Mouse (Mus musculus): ENCODE results near the gene 1700003F12Rik. TPM values are rescaled to one million over a fixed set of nuclear protein-coding genes. Genes with fewer than 3 reads are reported as not detected.

The 1700003F12Rik gene
- not detected for polyA plus RNA-seq (2014; fragmentation: Illumina TruSeq; extraction: RNeasy Lipid Tissue Mini Kit (QIAGEN cat#74804); ENCODE audit: low read depth, low replicate concordance)

GRCm38 (mm10) chr2:154546711-154547110 lies at the start of gene 1700003F12Rik:
Gene 1700003F12Rik, plus strand, starts transcription at chr2:154547085.

GRCm38 (mm10) chr2:154551476-154551875 lies 4.6 kb downstream of the 1700003F12Rik start, which contains the start of gene Actl10:
Gene Actl10, plus strand, starts transcription at chr2:154551776.

DNA sequence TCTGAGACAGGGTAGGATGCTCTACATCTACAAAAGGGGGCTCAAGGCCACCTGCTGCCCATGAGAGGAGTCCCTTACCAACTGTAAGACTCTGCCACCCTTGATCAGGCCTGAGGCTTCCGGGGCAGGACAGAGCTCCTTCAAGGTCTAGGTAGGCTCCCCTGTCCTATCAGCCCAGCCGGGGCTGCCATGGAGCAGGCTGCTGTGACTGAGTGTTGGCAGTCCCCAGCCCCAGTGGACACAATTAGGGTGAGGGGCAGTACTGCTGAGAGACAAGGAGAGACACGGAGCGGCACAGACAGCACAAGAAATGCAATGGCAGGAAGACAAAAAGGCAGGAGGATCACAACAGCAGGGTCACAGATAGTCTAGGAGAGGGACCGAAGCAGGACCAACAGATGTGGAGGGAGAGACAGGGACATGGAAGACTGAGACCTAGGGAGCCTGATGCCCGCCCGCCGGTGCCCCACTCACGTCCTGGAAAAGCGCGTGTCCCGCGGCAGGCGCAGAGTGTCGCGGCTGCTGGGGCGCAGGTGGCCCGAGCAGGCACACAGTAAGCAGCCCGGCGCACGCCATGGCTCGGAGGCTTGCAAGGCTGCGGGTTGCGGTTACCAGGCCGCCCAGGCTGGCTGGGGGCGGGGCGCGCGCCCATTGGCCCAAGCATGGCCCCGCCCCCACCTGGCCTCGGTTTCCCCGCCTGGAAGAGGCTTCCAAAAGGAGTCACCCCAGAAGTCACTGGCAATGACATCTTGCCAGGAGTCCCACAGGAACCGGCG lies 11.6 kb downstream of the 1700003F12Rik start, which contains the start of gene Necab3:
Gene Necab3 (minus strand): TSS at position 627 of the 776 bp plus-strand sequence.

DNA sequence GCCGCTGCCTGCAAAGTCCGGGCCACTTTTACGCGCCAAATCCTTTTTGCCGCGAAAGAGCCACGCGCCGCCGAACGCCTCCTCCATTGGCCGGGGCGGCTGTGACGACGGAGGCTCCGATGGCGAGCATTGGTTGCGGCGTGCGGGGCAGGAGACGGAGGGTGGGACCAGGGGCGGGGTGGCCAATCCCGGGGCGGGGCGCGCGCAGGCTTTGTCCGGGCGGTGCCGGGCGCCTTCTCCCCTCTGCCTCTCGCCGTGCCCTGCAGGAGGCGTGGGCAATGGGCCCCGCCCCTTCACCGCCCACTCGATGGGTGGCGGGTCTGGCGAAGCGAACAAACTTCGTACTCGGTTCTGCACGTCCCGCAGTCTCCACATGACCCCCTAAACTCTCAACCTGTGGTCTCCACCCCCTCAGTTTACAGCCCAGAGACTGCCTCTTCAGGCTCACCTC lies 23.0 kb downstream of the 1700003F12Rik start, which contains the start of gene E2f1:
Gene E2f1 (minus strand): TSS at position 57 of the 451 bp plus-strand sequence.

Other genes with a start within 250 kb of the 1700003F12Rik start
- gene Bpifb9b, start 239.9 kb upstream of the 1700003F12Rik start, polyA plus RNA-seq (2014; fragmentation: Illumina TruSeq; extraction: RNeasy Lipid Tissue Mini Kit (QIAGEN cat#74804); ENCODE audit: low read depth, low replicate concordance) = not detected
- 9.2 TPM for gene Cdk5rap1, start 174.1 kb upstream of the 1700003F12Rik start, polyA plus RNA-seq (2014; fragmentation: Illumina TruSeq; extraction: RNeasy Lipid Tissue Mini Kit (QIAGEN cat#74804); ENCODE audit: low read depth, low replicate concordance)
- not detected for gene Snta1, start 139.0 kb upstream of the 1700003F12Rik start, polyA plus RNA-seq (2014; fragmentation: Illumina TruSeq; extraction: RNeasy Lipid Tissue Mini Kit (QIAGEN cat#74804); ENCODE audit: low read depth, low replicate concordance)
- 18.4 TPM for gene Cbfa2t2, start 110.6 kb upstream of the 1700003F12Rik start, polyA plus RNA-seq (2014; fragmentation: Illumina TruSeq; extraction: RNeasy Lipid Tissue Mini Kit (QIAGEN cat#74804); ENCODE audit: low read depth, low replicate concordance)
- not detected for gene Actl10, start 4.7 kb downstream of the 1700003F12Rik start, polyA plus RNA-seq (2014; fragmentation: Illumina TruSeq; extraction: RNeasy Lipid Tissue Mini Kit (QIAGEN cat#74804); ENCODE audit: low read depth, low replicate concordance)
- gene Necab3, start 11.8 kb downstream of the 1700003F12Rik start, polyA plus RNA-seq (2014; fragmentation: Illumina TruSeq; extraction: RNeasy Lipid Tissue Mini Kit (QIAGEN cat#74804); ENCODE audit: low read depth, low replicate concordance) = not detected
- 0.16 TPM for gene E2f1, start 22.8 kb downstream of the 1700003F12Rik start, polyA plus RNA-seq (2014; fragmentation: Illumina TruSeq; extraction: RNeasy Lipid Tissue Mini Kit (QIAGEN cat#74804); ENCODE audit: low read depth, low replicate concordance)
- gene Pxmp4, start 56.6 kb downstream of the 1700003F12Rik start, polyA plus RNA-seq (2014; fragmentation: Illumina TruSeq; extraction: RNeasy Lipid Tissue Mini Kit (QIAGEN cat#74804); ENCODE audit: low read depth, low replicate concordance) = 7.7 TPM
- not detected for gene Zfp341, start 66.2 kb downstream of the 1700003F12Rik start, polyA plus RNA-seq (2014; fragmentation: Illumina TruSeq; extraction: RNeasy Lipid Tissue Mini Kit (QIAGEN cat#74804); ENCODE audit: low read depth, low replicate concordance)
- not detected for gene 4930519P11Rik, start 66.4 kb downstream of the 1700003F12Rik start, polyA plus RNA-seq (2014; fragmentation: Illumina TruSeq; extraction: RNeasy Lipid Tissue Mini Kit (QIAGEN cat#74804); ENCODE audit: low read depth, low replicate concordance)
- gene Chmp4b, start 104.6 kb downstream of the 1700003F12Rik start, polyA plus RNA-seq (2014; fragmentation: Illumina TruSeq; extraction: RNeasy Lipid Tissue Mini Kit (QIAGEN cat#74804); ENCODE audit: low read depth, low replicate concordance) = 105 TPM
- gene Gm14214, start 222.9 kb downstream of the 1700003F12Rik start, polyA plus RNA-seq (2014; fragmentation: Illumina TruSeq; extraction: RNeasy Lipid Tissue Mini Kit (QIAGEN cat#74804); ENCODE audit: low read depth, low replicate concordance) = not detected
- 143 TPM for gene Raly, start 244.0 kb downstream of the 1700003F12Rik start, polyA plus RNA-seq (2014; fragmentation: Illumina TruSeq; extraction: RNeasy Lipid Tissue Mini Kit (QIAGEN cat#74804); ENCODE audit: low read depth, low replicate concordance)
- not detected for gene a, start 244.3 kb downstream of the 1700003F12Rik start, polyA plus RNA-seq (2014; fragmentation: Illumina TruSeq; extraction: RNeasy Lipid Tissue Mini Kit (QIAGEN cat#74804); ENCODE audit: low read depth, low replicate concordance)